Mouse (Mus musculus) thymus, adult 2 months (tissue): ENCODE results near the gene Tmem11. TPM values are rescaled to one million over a fixed set of nuclear protein-coding genes. Genes with fewer than 3 reads are reported as not detected.

Experiments
- DNase-seq: peaks from one replicate; pipeline ENCODE4 v3.0.0; 2021
- H3K27ac ChIP-seq: fragments of 200-500 bp; 2 replicates; pipeline ENCODE4 v1.5.1; 2012; ENCODE audit warnings: low read length, control low read depth; ENCODE audit not compliant: control insufficient read depth, insufficient read depth
- H3K27me3 ChIP-seq: fragments of 200-500 bp; 2 replicates; pipeline ENCODE4 v1.6.1; 2012; ENCODE audit warnings: mild to moderate bottlenecking, low read length, moderate library complexity, mixed read lengths; ENCODE audit not compliant: control insufficient read depth, insufficient read depth
- H3K36me3 ChIP-seq: fragments of 200-500 bp; 2 replicates; pipeline ENCODE4 v1.6.1; 2012; ENCODE audit warnings: mild to moderate bottlenecking, low read length, moderate library complexity; ENCODE audit not compliant: control insufficient read depth, insufficient read depth
- H3K4me1 ChIP-seq: fragments of 200-500 bp; replicated peaks from 2 replicates; pipeline ENCODE4 v1.6.1; 2012; ENCODE audit warnings: low read length; ENCODE audit not compliant: control insufficient read depth, insufficient read depth
- H3K4me3 ChIP-seq: fragments of 200-500 bp; 2 replicates; pipeline ENCODE4 v1.5.1; 2012; ENCODE audit warnings: mild to moderate bottlenecking, low read length, control low read depth, moderate library complexity; ENCODE audit not compliant: control insufficient read depth, insufficient read depth
- CTCF ChIP-seq: fragments of 200-500 bp; IDR thresholded peaks from 2 replicates; pipeline ENCODE4 v1.5.1; 2012; ENCODE audit warnings: mild to moderate bottlenecking, control low read depth, low read length, moderate library complexity, borderline replicate concordance; ENCODE audit not compliant: control insufficient read depth, poor library complexity, insufficient read depth; ENCODE audit errors: extremely low read depth
- POLR2A ChIP-seq: fragments of 200-500 bp; IDR thresholded peaks from 2 replicates; pipeline ENCODE4 v1.6.1; 2012; ENCODE audit warnings: mild to moderate bottlenecking, low read length, control low read depth, moderate library complexity; ENCODE audit not compliant: control insufficient read depth, poor library complexity, insufficient read depth; ENCODE audit errors: extremely low read depth
- WGBS: fragments of 180-500 bp; shearing (Covaris S2); methylation state at CpG from one replicate; pipeline ENCODE4 v1.1.7; 2018; 5-methylcytosine and 5-hydroxymethylcytosine counted together
- polyA plus RNA-seq: library from polyadenylated mRNA; depleted of rRNA; stranded (reverse); fragments of >200 nt; gene quantifications from 2 replicates; pipeline ENCODE4 v1.2.3, GENCODE M21; 2012

Gene Tmem11
- polyA plus RNA-seq, 1 experiment, result 76.7 TPM

DNA sequence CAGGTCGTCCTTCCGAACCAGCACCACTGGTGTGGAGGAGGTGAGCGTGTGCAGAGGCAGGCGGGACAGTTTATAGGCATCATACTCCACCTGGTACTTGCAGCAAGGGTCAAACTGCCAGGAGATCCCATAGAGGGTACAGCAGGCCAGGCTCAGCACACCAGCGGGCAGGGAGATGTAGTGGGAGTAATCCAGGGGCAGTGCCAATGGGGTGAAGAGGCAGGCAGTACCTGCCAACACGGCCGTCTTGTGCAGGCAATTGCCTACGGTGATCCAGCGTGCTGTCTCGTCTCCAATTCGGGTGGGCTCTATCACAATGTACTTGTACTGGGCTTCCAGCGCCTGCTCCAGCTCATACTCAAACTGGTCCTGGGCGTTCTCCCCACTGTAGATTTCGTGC is 14.2 kb downstream of the Tmem11 start:
- Histone ChIP-seq H3K27me3 (no peaks in the 10 kb centered on the region), H3K36me3 (peaks cover 31% of the 10 kb centered on the region), H3K4me1 (no peaks in the 10 kb centered on the region), H3K27ac (no peak overlapping the region), H3K4me3 (no peak overlapping the region)
- WGBS, result 96% methylated on average over 14 of the region's 14 CpGs
- TF ChIP-seq CTCF, result no peak
- no peak for TF ChIP-seq POLR2A
- DNase-seq, result no peak

DNA sequence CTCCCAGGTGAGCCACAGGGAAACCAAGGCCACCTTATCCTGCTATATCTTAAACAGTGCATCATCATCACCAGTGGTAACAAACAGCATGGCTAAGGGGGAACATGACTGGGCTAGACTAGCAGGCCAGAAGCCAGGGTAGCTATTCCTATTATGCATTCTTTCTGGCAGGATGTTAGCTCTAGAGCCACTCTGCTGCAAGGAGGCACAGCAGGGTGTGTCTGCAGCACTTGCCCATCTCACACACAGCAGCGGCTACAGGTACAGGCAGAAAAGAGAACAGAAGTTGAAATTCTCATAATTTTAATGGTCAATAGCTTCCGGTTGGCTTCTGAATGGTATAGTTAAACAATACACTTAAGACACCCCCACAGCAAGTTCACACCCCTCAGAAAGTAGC is 14.9 kb downstream of the Tmem11 start:
- TF ChIP-seq POLR2A (no peak), CTCF (no peak)
- Histone ChIP-seq H3K4me1 (no peaks in the 10 kb centered on the region), H3K27me3 (no peaks in the 10 kb centered on the region), H3K36me3 (peaks cover 31% of the 10 kb centered on the region), H3K4me3 (no peak overlapping the region), H3K27ac (no peak overlapping the region)
- WGBS, result 100% methylated on average over 2 of the region's 2 CpGs
- DNase-seq, result no peak

DNA sequence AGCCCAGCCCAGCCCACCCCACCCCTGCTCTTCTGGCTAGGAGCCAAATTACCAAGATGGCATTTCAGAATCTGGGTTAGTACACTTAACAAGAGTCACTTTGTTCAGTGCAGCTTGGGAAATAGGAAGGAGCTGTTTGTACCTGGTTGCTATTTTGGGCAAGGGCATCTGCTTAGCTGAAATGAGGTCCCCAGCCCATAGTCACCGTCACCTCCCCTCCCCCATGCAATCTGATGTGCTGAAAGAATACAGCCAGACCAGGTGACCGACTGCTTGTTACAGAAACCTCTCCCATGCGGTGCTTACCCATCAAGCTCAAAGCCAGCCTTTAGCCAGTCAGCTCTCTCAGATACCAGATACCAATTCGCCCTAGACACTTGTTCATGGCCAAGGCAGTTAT is 15.9 kb downstream of the Tmem11 start:
- no peak overlapping the region for H3K27ac ChIP-seq
- H3K27me3 ChIP-seq, result no peaks in the 10 kb centered on the region
- TF ChIP-seq CTCF (no peak), POLR2A (no peak)
- no peak for DNase-seq
- no peak overlapping the region for H3K4me3 ChIP-seq
- H3K4me1 ChIP-seq, result no peaks in the 10 kb centered on the region
- H3K36me3 ChIP-seq, result peaks cover 32% of the 10 kb centered on the region
- 97% methylated on average over 4 of the region's 4 CpGs for WGBS

DNA sequence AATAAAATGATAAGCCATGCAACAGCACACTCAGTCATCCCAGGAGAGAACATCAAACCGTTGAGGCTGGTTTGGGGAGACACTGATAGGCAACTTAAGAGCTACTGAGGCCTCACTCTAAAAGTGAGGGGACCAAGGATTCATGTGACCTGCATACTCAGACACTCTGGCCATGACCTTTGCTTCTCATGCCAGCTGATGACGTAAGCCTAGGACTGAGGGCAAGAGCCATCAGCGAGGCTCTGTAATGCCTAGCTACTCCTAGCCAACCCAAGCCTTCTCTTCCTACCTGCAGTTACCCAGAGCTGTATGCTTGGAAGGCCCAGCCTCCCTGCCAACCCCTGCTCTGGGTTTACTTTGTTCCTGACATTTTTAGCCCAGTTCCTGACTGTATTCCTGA is 17.1 kb downstream of the Tmem11 start:
- WGBS, result 94% methylated on average over 3 of the region's 3 CpGs
- H3K4me3 ChIP-seq, result no peak overlapping the region
- no peak for DNase-seq
- peaks cover 38% of the 10 kb centered on the region for H3K36me3 ChIP-seq
- H3K27ac ChIP-seq, result no peak overlapping the region
- no peaks in the 10 kb centered on the region for H3K4me1 ChIP-seq
- TF ChIP-seq CTCF, result no peak
- no peak for TF ChIP-seq POLR2A
- H3K27me3 ChIP-seq, result no peaks in the 10 kb centered on the region

DNA sequence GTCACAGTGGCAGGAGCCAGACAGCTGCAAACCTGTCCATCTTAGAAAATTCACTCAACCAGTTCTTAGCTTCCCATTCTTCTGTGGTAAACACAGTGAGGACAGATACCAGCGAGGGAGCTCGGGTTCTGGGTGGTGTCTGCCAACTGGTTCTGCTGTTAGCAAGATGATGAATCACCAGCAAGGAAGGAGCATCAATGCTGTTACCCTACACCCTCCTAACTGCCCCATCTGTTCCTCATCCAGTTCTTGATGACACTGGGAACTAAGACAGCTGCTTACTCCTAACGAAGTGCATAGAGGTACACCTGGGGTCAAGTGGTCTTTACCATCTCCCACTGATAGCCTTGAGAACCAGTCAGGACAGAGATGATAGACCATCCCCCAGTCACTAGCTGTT is 22.5 kb downstream of the Tmem11 start:
- H3K36me3 ChIP-seq, result peaks cover 37% of the 10 kb centered on the region
- TF ChIP-seq POLR2A, result no peak
- TF ChIP-seq CTCF, result no peak
- WGBS, result 96% methylated on average over 3 of the region's 3 CpGs
- H3K27ac ChIP-seq, result no peak overlapping the region
- H3K4me3 ChIP-seq, result no peak overlapping the region
- no peaks in the 10 kb centered on the region for H3K4me1 ChIP-seq
- DNase-seq, result no peak
- H3K27me3 ChIP-seq, result no peaks in the 10 kb centered on the region

DNA sequence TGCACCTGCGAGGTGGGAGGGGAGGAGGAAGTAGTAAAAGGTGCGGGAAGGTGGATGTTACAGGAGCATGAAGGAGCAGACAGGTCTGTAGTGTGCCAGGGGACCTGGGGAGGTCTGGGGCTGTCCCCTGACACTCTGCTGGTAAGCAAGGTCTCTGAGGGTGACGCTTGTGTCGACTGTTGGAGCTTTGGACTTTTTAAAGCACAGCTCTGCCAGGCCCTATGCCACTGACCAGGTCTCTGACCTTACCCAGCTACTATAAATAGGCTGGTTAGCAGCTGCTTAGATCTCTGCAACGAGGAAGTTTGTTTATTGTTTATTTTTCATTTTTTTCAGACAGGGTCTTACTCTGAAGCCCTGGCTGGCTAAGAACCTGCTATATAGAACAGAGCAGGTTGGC is 33.7 kb downstream of the Tmem11 start:
- Histone ChIP-seq H3K27me3 (no peaks in the 10 kb centered on the region), H3K4me1 (no peaks in the 10 kb centered on the region), H3K36me3 (peaks cover 8% of the 10 kb centered on the region; the same call in 1 of the 2 replicates), H3K27ac (no peak overlapping the region), H3K4me3 (no peak overlapping the region)
- WGBS, result 95% methylated on average over 5 of the region's 5 CpGs
- TF ChIP-seq CTCF (no peak), POLR2A (no peak)
- DNase-seq, result no peak

DNA sequence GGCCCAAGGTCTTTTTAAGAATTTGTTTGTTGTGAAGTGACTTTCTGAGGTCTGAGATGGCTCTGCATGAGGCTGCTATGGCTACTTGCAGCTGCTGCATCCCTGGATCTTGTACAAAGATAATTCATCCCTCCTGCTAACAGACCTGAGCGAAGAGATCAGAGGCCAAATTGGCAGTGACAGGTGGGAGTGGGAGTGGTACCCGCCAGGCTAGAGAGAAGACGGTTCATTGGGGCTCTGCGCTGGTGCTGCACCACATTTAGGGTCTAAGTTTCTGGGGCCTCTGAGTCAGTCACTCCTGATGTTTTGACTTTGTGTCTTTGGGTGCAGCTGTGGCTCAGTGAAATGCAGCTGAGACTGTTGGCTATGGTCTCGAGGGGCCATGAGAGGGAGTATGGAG is 35.7 kb downstream of the Tmem11 start:
- no peak for TF ChIP-seq POLR2A
- TF ChIP-seq CTCF, result no peak
- Histone ChIP-seq H3K27ac (no peak overlapping the region), H3K27me3 (no peaks in the 10 kb centered on the region), H3K4me3 (no peak overlapping the region), H3K4me1 (no peaks in the 10 kb centered on the region; the same call in 1 of the 2 replicates), H3K36me3 (no peaks in the 10 kb centered on the region; the same call in 1 of the 2 replicates)
- 97% methylated on average over 5 of the region's 5 CpGs for WGBS
- DNase-seq, result no peak
